Mouse (Mus musculus) embryonic stem cell, embryonic (primary cell): ENCODE measurements around the gene Nrxn2.

Experiments used
- CTCF ChIA-PET, 4 experiments: fragments of 300-600 bp in 2 of 4; fragments of 350-600 bp in 2 of 4; sonication (Branson Sonifier 250); formaldehyde crosslinking; loops; one replicate each; lab custom pipeline; 2022; ENCODE audit warnings: inconsistent platforms in 2 of 4; lab: Charles Lee
- POLR2A ChIA-PET, 4 experiments: fragments of 300-600 bp in 2 of 4; fragments of 350-600 bp in 2 of 4; sonication (Branson Sonifier 250); formaldehyde crosslinking; loops; one replicate each; lab custom pipeline; 2022; ENCODE audit warnings: antibody characterized with exemption in 4 of 4, inconsistent platforms in 1 of 4; lab: Charles Lee

Nrxn2 gene

DNA sequence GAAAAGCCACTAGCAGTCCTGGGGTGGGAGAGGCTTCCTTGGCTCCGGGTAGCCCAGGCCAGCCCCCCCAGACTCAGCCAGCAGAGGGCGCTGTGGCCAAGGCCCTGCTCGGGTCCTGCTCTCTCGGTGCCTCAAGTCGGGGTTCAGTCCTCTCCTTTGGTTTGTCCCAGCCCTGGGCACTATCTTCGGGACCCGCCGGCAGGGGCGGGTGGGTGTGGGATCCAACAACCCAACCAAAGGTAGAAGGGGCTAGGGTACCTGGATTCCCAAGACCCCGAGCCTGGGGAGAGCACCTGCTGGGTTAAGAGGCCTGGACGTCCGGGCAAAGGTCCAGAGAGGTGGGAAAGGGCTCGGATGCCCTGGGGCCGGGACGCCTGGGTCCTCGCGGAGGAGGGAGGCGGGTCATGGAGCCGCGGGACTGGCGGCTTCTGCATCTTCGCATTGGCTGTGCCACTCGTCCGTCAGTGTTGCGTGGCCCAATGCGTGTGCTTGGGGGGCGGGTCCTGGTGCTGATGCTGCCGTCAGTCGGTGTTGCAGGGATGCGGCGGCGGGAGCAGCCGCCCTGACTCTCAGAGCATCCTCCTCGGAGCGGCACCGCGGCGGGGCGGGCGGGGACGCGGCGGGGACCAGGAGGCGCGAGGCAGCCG lies at the start of gene Nrxn2:
TSS of gene Nrxn2 (plus strand) at position 499 of the 647 bp plus-strand sequence.
- ChIA-PET CTCF (interaction anchor here (0.6 to 5.5 kb wide), 24 partner anchors 8 to 1242 kb away, joined by 3 to 42 read pairs (median 3); partner anchors contain the start of gene Pygm (in 1 of the 4)), POLR2A (interaction anchor here in 3 of 4 experiments (0.5 to 8.5 kb wide), 16 partner anchors 9 to 804 kb away, joined by 3 to 89 read pairs (median 3); partner anchors contain the start of genes Sf1 (in 1 of the 3) and Slc22a20 (in 1 of the 3))

DNA sequence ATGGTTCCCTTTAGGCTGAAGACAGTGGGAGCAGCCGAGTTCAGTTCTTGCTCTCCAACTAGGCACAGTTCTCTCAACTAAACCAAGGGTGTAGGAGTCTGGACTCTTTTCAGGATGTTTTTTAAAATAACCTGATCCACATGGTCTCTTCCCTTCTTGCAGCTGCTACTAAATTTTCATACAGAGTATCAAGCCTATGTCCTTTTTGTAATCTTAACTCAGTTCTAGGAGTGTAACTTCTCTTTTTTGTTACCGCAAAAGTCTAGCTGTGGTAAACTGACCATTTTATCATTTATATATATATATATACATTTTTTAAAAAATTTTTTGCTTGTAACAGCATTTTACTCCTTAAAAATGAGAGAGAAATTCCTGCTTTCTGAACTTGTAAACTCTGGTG lies 48.4 kb upstream of the Nrxn2 start:
- POLR2A ChIA-PET, result interaction anchor here in 2 of 4 experiments (0.7 to 19.7 kb wide), 6 partner anchors 11 to 117 kb away, joined by 3 to 493 read pairs (median 4); partner anchors contain the start of gene Pygm (in 2 of the 2)
- CTCF ChIA-PET, result no interaction called here

DNA sequence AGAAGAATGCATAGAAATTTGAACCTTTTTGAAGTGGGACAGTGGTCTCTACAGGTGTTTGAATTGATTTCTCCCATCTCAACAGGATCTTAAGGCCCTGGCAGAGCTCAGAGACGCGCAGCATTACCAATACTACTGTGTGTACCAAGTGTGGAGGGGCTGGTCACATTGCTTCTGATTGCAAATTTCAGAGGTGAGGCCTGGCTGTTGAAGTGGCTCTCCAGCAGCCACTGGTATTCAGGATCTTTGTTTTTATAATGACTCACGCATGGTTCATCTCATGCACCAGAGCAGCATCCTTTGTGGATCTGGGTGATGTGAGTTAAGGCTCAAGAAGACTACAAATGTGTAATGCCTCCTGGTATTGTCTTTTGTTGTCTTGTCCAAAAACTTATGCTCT lies 46.1 kb upstream of the Nrxn2 start:
- POLR2A ChIA-PET, result interaction anchor here in 3 of 4 experiments (0.5 to 21.5 kb wide), 7 partner anchors 2 to 849 kb away, joined by 6 to 493 read pairs (median 22); partner anchors contain the start of genes Sf1 (in 2 of the 3) and Pygm (in 1 of the 3)

DNA sequence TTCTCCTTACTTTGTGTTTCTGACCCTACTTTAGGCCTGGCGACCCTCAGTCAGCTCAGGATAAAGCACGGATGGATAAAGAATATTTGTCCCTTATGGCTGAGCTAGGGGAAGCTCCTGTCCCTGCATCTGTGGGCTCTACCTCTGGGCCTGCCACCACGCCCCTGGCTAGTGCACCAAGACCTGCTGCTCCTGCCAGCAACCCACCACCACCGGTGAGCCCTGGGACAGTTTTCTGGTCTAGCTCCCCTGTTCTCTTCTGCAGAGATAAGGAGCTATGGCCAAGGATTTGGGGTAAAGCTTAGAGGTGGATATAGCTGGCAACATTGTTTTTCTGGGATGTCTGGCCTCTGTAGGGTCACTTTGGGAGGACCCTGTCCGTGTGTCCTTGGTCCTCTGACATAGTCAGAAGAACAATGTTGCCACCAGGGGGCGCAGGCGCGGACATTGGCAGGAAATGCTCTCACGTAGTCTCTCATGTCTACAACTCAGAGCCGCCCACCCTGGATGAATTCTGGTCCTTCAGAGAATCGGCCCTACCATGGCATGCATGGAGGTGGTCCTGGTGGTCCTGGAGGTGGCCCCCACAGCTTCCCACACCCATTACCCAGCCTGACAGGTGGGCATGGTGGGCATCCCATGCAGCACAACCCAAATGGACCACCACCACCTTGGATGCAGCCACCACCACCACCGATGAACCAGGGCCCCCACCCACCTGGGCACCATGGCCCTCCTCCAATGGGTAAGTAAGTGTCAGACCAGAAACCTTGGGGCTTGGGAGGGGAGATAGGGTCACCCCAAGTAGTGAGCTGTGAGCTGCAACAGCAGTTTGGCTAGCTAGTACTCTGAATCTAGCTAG lies 44.8 kb upstream of the Nrxn2 start:
- POLR2A ChIA-PET, result interaction anchor here (0.6 to 21.5 kb wide), 19 partner anchors 4 to 597 kb away, joined by 3 to 493 read pairs (median 5); partner anchors contain the start of genes Sf1 (in 4 of the 4), Pygm (in 2 of the 4), Capn1 (in 1 of the 4) and Map4k2 (in 1 of the 4)
- CTCF ChIA-PET, result interaction anchor here (0.5 to 3.6 kb wide), 19 partner anchors 9 to 340 kb away, joined by 3 to 21 read pairs (median 3); partner anchors contain the start of genes Pygm (in 2 of the 4), Sf1 (in 2 of the 4) and Map4k2 (in 1 of the 4)

More for the DNA sequence above, 46.1 kb upstream of the Nrxn2 start:
- CTCF ChIA-PET, result interaction anchor here in 1 of 4 experiments (3.5 kb wide), 1 partner anchor 11 kb away, joined by 18 read pairs; the partner anchor contains the start of gene Pygm

- CTCF ChIA-PET, result interaction anchor here (0.5 to 3.6 kb wide), 10 partner anchors 9 to 543 kb away, joined by 3 to 21 read pairs (median 4); partner anchors contain the start of genes Pygm (in 1 of the 4) and Sf1 (in 1 of the 4)
- POLR2A ChIA-PET, result interaction anchor here (1.1 to 21.5 kb wide), 12 partner anchors 4 to 359 kb away, joined by 3 to 493 read pairs (median 6); partner anchors contain the start of genes Sf1 (in 3 of the 4), Pygm (in 2 of the 4), Capn1 (in 1 of the 4) and Map4k2 (in 1 of the 4)
Measured at GRCm38 (mm10) chr19:6374571-6374970, 44.0 kb upstream of the Nrxn2 start.

DNA sequence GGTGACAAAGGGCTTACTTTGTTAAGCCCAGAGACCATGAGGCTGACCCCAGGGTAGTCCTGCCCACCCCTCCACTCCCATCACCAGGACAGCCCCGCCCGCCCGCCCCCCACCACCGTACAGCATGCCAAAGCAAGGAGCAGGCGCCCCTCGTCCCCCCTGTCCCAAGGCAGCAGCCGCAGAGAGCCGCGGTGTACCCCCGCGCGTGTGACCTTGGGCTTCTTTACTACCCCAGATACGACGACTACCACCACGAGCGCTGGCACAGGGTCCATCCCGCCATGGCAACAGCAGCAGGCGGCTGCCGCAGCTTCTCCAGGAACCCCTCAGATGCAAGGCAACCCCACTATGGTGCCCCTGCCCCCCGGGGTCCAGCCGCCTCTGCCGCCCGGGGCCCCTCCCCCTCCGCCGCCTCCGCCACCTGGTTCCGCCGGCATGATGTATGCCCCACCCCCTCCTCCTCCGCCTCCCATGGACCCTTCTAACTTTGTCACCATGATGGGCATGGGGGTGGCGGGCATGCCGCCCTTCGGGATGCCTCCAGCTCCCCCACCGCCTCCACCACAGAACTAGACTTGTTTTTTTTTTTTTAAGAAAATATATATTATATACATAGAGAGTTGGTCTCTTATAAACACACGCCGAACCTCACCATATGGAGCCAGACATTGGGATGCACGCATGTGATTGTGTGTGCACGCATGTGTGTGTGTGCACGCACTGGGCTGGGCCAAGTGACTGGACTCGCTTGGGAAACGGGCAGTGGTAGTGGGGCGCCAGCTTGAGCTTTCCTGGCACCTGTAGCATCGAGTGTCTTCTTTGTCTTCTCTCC lies 42.9 kb upstream of the Nrxn2 start:
- CTCF ChIA-PET, result interaction anchor here in 3 of 4 experiments (0.7 to 3.6 kb wide), 9 partner anchors 8 to 78 kb away, joined by 3 to 21 read pairs (median 3); partner anchors contain the start of genes Map4k2 (in 1 of the 3), Pygm (in 1 of the 3) and Sf1 (in 1 of the 3)

GRCm38 (mm10) chr19:6376255-6376564 lies 42.3 kb upstream of the Nrxn2 start:
- ChIA-PET POLR2A (interaction anchor here in 3 of 4 experiments (0.7 to 21.5 kb wide), 9 partner anchors 6 to 37 kb away, joined by 3 to 493 read pairs (median 26); partner anchors contain the start of genes Sf1 (in 2 of the 3), Map4k2 (in 1 of the 3) and Pygm (in 1 of the 3)), CTCF (interaction anchor here in 2 of 4 experiments (0.7 to 3.6 kb wide), 5 partner anchors 12 to 78 kb away, joined by 3 to 21 read pairs (median 3); partner anchors contain the start of genes Map4k2 (in 1 of the 2) and Sf1 (in 1 of the 2))

More for the DNA sequence above, 42.9 kb upstream of the Nrxn2 start:
- POLR2A ChIA-PET, result interaction anchor here (0.7 to 21.5 kb wide), 13 partner anchors 5 to 772 kb away, joined by 3 to 493 read pairs (median 6); partner anchors contain the start of genes Sf1 (in 3 of the 4), Pygm (in 2 of the 4) and Map4k2 (in 1 of the 4)

DNA sequence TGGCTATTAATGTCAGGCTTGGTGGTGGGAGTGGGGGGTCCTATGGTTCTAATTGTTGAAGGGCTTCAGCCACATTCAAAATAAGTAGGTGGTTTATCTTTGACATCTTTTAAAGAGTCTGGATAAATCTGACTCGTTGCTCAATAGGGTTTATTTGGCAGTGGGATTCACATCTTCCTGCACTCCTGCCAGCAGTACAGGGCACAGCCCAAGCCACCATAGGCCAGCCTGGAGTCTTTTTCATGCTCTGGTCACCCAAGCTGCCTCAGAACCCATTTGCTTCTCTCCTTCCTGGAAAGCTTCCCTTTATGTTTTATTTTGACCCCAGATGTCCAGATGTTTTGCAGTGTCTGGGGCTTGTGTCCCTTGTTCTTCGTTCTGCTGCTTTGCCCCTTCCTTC lies 41.9 kb upstream of the Nrxn2 start:
- ChIA-PET POLR2A (interaction anchor here (0.9 to 21.5 kb wide), 12 partner anchors 6 to 100 kb away, joined by 3 to 493 read pairs (median 5); partner anchors contain the start of genes Sf1 (in 3 of the 4), Ehd1 (in 1 of the 4) and Pygm (in 1 of the 4)), CTCF (interaction anchor here in 3 of 4 experiments (0.6 to 1.9 kb wide), 4 partner anchors 12 to 25 kb away, joined by 5 to 6 read pairs (median 6); partner anchors contain the start of gene Sf1 (in 1 of the 3))

DNA sequence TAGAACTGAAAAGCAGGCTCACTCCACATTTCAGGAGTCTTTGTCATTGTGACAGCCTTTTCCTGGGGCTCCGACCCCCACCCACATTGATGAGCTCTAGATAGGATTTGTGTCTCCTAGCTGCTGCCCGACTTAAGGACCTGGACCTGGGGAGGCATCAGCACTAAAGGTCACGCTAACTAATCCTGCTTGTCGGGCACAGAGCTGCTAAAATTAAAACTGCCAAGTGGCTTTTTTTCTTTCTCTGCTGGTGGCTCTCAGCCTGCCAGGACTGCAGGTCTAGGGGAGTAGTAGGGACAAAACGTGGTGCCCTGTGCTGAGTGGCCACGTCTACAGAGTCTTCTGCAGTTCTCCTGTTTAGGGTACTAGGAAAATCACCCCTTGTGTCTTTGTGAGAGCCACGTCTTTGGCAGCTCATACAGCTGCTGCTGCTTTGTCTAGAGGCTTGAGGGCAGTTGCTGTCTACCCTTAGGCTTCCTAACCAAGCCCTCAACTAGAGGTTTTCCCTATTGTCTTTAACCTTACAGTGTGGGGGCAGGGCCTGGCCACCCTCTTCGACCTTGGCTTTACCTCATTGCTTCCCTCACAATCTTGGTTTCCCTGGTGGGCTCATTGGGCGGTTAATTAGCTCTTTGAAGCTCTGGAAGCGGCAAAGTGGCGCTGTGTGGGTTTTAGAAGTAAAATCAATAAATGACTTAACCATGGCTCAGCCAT lies 41.0 kb upstream of the Nrxn2 start:
- CTCF ChIA-PET, result interaction anchor here in 3 of 4 experiments (0.6 to 1.9 kb wide), 7 partner anchors 11 to 593 kb away, joined by 3 to 6 read pairs (median 5); partner anchors contain the start of genes Men1 (in 1 of the 3) and Sf1 (in 1 of the 3)
- POLR2A ChIA-PET, result interaction anchor here in 3 of 4 experiments (0.9 to 21.5 kb wide), 16 partner anchors 5 to 101 kb away, joined by 3 to 493 read pairs (median 4); partner anchors contain the start of genes Sf1 (in 3 of the 3), Ehd1 (in 1 of the 3) and Pygm (in 1 of the 3)

- CTCF ChIA-PET, result interaction anchor here in 1 of 4 experiments (0.6 kb wide), 1 partner anchor 927 kb away, joined by 10 read pairs; no protein-coding TSS in a partner anchor
- POLR2A ChIA-PET, result interaction anchor here in 3 of 4 experiments (0.7 to 21.5 kb wide), 19 partner anchors 9 to 623 kb away, joined by 3 to 493 read pairs (median 5); partner anchors contain the start of genes Sf1 (in 2 of the 3), Fkbp2 (in 1 of the 3), Men1 (in 1 of the 3) and Rasgrp2 (in 1 of the 3)
Measured at GRCm38 (mm10) chr19:6380411-6381166, 37.9 kb upstream of the Nrxn2 start.

- ChIA-PET CTCF (interaction anchor here in 1 of 4 experiments (0.7 kb wide), 1 partner anchor 320 kb away, joined by 3 read pairs; no protein-coding TSS in a partner anchor), POLR2A (interaction anchor here (0.7 to 21.5 kb wide), 18 partner anchors 9 to 628 kb away, joined by 3 to 493 read pairs (median 5); partner anchors contain the start of genes Sf1 (in 2 of the 4), Map4k2 (in 1 of the 4), Men1 (in 1 of the 4) and Rasgrp2 (in 1 of the 4))
Measured at GRCm38 (mm10) chr19:6381238-6381637, 37.3 kb upstream of the Nrxn2 start.

- ChIA-PET CTCF (interaction anchor here in 2 of 4 experiments (0.7 to 2.9 kb wide), 4 partner anchors 8 to 321 kb away, joined by 3 to 18 read pairs (median 3); no protein-coding TSS in a partner anchor), POLR2A (interaction anchor here in 3 of 4 experiments (0.8 to 21.5 kb wide), 12 partner anchors 8 to 119 kb away, joined by 3 to 493 read pairs (median 6); partner anchors contain the start of genes Sf1 (in 2 of the 3), Map4k2 (in 1 of the 3) and Rasgrp2 (in 1 of the 3))
Measured at GRCm38 (mm10) chr19:6382323-6382924, 36.1 kb upstream of the Nrxn2 start.

DNA sequence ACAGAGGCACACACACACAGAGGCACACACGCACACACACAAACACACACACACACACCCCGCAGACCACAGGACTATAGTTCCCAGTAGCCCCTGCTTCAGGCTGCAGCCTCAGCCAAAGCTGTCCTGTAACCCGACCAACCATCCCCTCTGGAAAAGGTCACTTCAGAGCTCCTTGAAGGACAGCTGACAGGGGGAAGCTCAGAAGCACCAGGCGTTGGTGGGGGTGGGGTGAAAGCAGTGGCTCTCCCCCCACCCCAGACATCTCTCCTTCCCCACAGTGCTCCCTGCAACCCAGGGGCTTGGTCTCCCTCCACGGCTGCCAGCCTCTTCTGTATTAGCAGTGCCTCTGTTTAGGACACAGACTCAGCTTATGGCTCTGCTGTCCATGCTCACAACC lies 35.1 kb upstream of the Nrxn2 start:
- POLR2A ChIA-PET, result interaction anchor here in 3 of 4 experiments (0.6 to 21.5 kb wide), 27 partner anchors 9 to 596 kb away, joined by 3 to 493 read pairs (median 4); partner anchors contain the start of genes Rasgrp2 (in 2 of the 3), Sf1 (in 2 of the 3), Ehd1 (in 1 of the 3) and Fkbp2 (in 1 of the 3)

More for the DNA sequence above, 35.1 kb upstream of the Nrxn2 start:
- CTCF ChIA-PET, result interaction anchor here in 2 of 4 experiments (0.6 to 2.9 kb wide), 8 partner anchors 9 to 553 kb away, joined by 3 to 18 read pairs (median 3); no protein-coding TSS in a partner anchor
